Mouse (Mus musculus): Measurements from ENCODE around the gene Glb1. TPM values are rescaled to one million over a fixed set of nuclear protein-coding genes. Genes with fewer than 3 reads are reported as not detected.

Gene Glb1
- polyA plus RNA-seq, 1 experiment from 2014 or later = 20.9 TPM

- ATAC-seq (ENCODE audit: low FRiP score) (no peak), DNase-seq (ENCODE audit: low spot score, missing footprints) (no peak)
- Histone ChIP-seq H3K4me1 (ENCODE audit: control insufficient read depth, insufficient read depth, low read length) (no peaks in the 10 kb centered on the region), H3K36me3 (ENCODE audit: control insufficient read depth, insufficient read depth, low read length) (no peaks in the 10 kb centered on the region; the same call in 1 of the 2 replicates), H3K27me3 (ENCODE audit: control insufficient read depth, insufficient read depth, low read length) (no peaks in the 10 kb centered on the region), H3K4me2 (no peak overlapping the region), H3K9ac (ENCODE audit: low read length) (no peak overlapping the region), H3K27ac (ENCODE audit: low read depth, low read length) (no peak overlapping the region), H3K4me3 (ENCODE audit: low read depth, low read length) (no peak overlapping the region), H3K9me3 (ENCODE audit: control insufficient read depth, low read length) (no peaks in the 10 kb centered on the region)
- 95% methylated on average over 8 of the region's 8 CpGs for WGBS
Observed at GRCm38 (mm10) chr9:114443351-114443750, 42.5 kb downstream of the Glb1 start.

- Histone ChIP-seq H3K4me3 (ENCODE audit: low read depth, low read length) (no peak overlapping the region), H3K4me1 (ENCODE audit: control insufficient read depth, insufficient read depth, low read length) (no peaks in the 10 kb centered on the region), H3K4me2 (no peak overlapping the region), H3K9ac (ENCODE audit: low read length) (no peak overlapping the region), H3K36me3 (ENCODE audit: control insufficient read depth, insufficient read depth, low read length) (no peaks in the 10 kb centered on the region; the same call in 1 of the 2 replicates), H3K27me3 (ENCODE audit: control insufficient read depth, insufficient read depth, low read length) (no peaks in the 10 kb centered on the region), H3K9me3 (ENCODE audit: control insufficient read depth, low read length) (no peaks in the 10 kb centered on the region), H3K27ac (ENCODE audit: low read depth, low read length) (no peak overlapping the region)
- WGBS = 92% methylated on average over 8 of the region's 8 CpGs
- DNase-seq (ENCODE audit: low spot score, missing footprints) = no peak
- ATAC-seq (ENCODE audit: low FRiP score) = no peak
Observed at GRCm38 (mm10) chr9:114446887-114447286, 46.0 kb downstream of the Glb1 start.

DNA sequence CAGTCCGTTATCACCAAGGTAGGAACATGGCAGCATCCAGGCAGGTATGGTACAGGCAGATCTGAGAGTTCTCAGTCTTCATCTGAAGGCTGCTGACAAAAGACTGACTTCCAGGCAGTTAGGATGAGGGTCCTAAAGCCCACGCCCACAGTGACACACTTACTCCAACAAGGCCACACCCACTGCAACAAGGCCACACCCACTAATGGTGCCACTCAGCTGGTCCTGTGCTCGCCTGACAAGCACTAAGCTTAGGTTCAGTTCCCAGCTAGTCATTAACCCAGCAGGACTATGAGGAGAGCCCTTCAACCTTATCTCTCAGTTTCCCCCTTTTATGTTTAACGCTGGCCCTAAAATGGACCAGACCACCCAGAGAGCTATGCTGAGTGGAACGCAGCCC lies 47.8 kb downstream of the Glb1 start:
- no peak overlapping the region for H3K9ac ChIP-seq (ENCODE audit: low read length)
- no peaks in the 10 kb centered on the region for H3K4me1 ChIP-seq (ENCODE audit: control insufficient read depth, insufficient read depth, low read length)
- DNase-seq (ENCODE audit: low spot score, missing footprints) = no peak
- no peak overlapping the region for H3K4me2 ChIP-seq
- no peaks in the 10 kb centered on the region for H3K27me3 ChIP-seq (ENCODE audit: control insufficient read depth, insufficient read depth, low read length)
- H3K36me3 ChIP-seq (ENCODE audit: control insufficient read depth, insufficient read depth, low read length) = no peaks in the 10 kb centered on the region; the same call in 1 of the 2 replicates
- ATAC-seq (ENCODE audit: low FRiP score) = no peak
- no peaks in the 10 kb centered on the region for H3K9me3 ChIP-seq (ENCODE audit: control insufficient read depth, low read length)
- no peak overlapping the region for H3K4me3 ChIP-seq (ENCODE audit: low read depth, low read length)
- 85% methylated on average over 5 of the region's 5 CpGs for WGBS
- H3K27ac ChIP-seq (ENCODE audit: low read depth, low read length) = no peak overlapping the region

DNA sequence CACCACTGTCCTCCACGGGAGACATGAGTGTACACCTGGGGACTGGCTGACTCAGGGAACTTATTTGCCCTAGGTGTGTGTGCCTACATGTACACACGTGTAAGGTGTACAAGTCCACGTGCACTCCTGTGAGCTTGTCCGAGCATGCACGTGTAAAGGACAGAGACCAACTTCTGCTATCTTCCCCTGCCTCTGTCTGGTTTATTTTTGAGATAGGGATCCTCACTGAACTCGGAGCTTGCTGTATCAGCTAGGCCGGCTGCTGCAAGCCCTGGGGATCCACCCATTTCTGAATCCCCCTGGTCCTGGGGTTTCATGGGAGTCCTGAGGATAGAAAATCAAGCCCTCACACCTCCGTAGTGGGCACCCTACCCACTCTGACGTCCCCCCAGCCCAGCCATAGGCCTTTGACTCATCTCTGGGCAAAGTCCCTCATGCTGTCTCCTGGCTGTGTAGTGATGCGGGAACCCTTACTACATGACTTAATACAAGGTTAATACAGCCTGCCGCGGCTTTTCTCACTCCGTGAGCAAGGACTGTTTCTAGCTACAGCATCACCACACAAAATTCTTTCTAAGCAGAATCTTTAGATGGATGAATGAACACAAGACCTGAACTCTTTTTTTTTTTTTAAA lies 48.4 kb downstream of the Glb1 start:
- WGBS = 89% methylated on average over 13 of the region's 13 CpGs
- ATAC-seq (ENCODE audit: low FRiP score) = no peak
- Histone ChIP-seq H3K4me1 (ENCODE audit: control insufficient read depth, insufficient read depth, low read length) (no peaks in the 10 kb centered on the region), H3K9me3 (ENCODE audit: control insufficient read depth, low read length) (no peaks in the 10 kb centered on the region), H3K4me2 (no peak overlapping the region), H3K36me3 (ENCODE audit: control insufficient read depth, insufficient read depth, low read length) (no peaks in the 10 kb centered on the region; the same call in 1 of the 2 replicates), H3K9ac (ENCODE audit: low read length) (no peak overlapping the region), H3K27me3 (ENCODE audit: control insufficient read depth, insufficient read depth, low read length) (no peaks in the 10 kb centered on the region), H3K4me3 (ENCODE audit: low read depth, low read length) (no peak overlapping the region), H3K27ac (ENCODE audit: low read depth, low read length) (no peak overlapping the region)
- no peak for DNase-seq (ENCODE audit: low spot score, missing footprints)

- no peak overlapping the region for H3K4me3 ChIP-seq (ENCODE audit: low read depth, low read length)
- no peak overlapping the region for H3K4me2 ChIP-seq
- WGBS = 89% methylated on average over 7 of the region's 7 CpGs
- H3K9ac ChIP-seq (ENCODE audit: low read length) = no peak overlapping the region
- no peaks in the 10 kb centered on the region for H3K4me1 ChIP-seq (ENCODE audit: control insufficient read depth, insufficient read depth, low read length)
- no peaks in the 10 kb centered on the region for H3K36me3 ChIP-seq (ENCODE audit: control insufficient read depth, insufficient read depth, low read length)
- no peak for DNase-seq (ENCODE audit: low spot score, missing footprints)
- H3K27ac ChIP-seq (ENCODE audit: low read depth, low read length) = no peak overlapping the region
- no peaks in the 10 kb centered on the region for H3K9me3 ChIP-seq (ENCODE audit: control insufficient read depth, low read length)
- no peaks in the 10 kb centered on the region for H3K27me3 ChIP-seq (ENCODE audit: control insufficient read depth, insufficient read depth, low read length)
- no peak for ATAC-seq (ENCODE audit: low FRiP score)
Observed at GRCm38 (mm10) chr9:114451615-114452014, 50.7 kb downstream of the Glb1 start.

DNA sequence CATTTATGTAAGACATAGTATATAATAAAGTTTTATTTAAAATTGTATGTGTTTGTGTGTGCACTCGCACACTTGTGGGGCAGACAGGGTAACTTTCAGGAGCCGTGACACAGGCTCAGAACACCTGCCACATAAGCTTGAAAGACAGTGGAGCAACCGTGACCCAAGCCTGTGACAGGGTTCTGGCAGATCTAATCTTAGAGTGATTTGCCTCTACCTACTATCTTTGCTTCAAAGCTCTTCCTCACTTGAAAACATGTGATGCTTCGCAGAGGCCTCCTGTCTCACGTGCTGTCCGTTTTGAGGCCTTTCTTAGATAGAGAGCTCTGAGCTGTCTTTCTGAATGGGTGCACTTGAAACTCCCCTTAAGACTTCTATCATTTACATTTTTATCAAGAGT lies 51.5 kb downstream of the Glb1 start:
- H3K4me3 ChIP-seq (ENCODE audit: low read depth, low read length) = no peak overlapping the region
- no peaks in the 10 kb centered on the region for H3K4me1 ChIP-seq (ENCODE audit: control insufficient read depth, insufficient read depth, low read length)
- ATAC-seq (ENCODE audit: low FRiP score) = no peak
- no peak overlapping the region for H3K4me2 ChIP-seq
- WGBS = 87% methylated on average over 6 of the region's 6 CpGs
- H3K27me3 ChIP-seq (ENCODE audit: control insufficient read depth, insufficient read depth, low read length) = no peaks in the 10 kb centered on the region
- no peak overlapping the region for H3K27ac ChIP-seq (ENCODE audit: low read depth, low read length)
- no peaks in the 10 kb centered on the region for H3K36me3 ChIP-seq (ENCODE audit: control insufficient read depth, insufficient read depth, low read length)
- H3K9me3 ChIP-seq (ENCODE audit: control insufficient read depth, low read length) = no peaks in the 10 kb centered on the region
- H3K9ac ChIP-seq (ENCODE audit: low read length) = no peak overlapping the region
- DNase-seq (ENCODE audit: low spot score, missing footprints) = no peak

GRCm38 (mm10) chr9:114455420-114455819 lies 54.5 kb downstream of the Glb1 start:
- Histone ChIP-seq H3K27ac (ENCODE audit: low read depth, low read length) (no peak overlapping the region), H3K27me3 (ENCODE audit: control insufficient read depth, insufficient read depth, low read length) (no peaks in the 10 kb centered on the region), H3K36me3 (ENCODE audit: control insufficient read depth, insufficient read depth, low read length) (no peaks in the 10 kb centered on the region), H3K9ac (ENCODE audit: low read length) (no peak overlapping the region), H3K9me3 (ENCODE audit: control insufficient read depth, low read length) (no peaks in the 10 kb centered on the region), H3K4me2 (no peak overlapping the region), H3K4me1 (ENCODE audit: control insufficient read depth, insufficient read depth, low read length) (no peaks in the 10 kb centered on the region), H3K4me3 (ENCODE audit: low read depth, low read length) (no peak overlapping the region)
- WGBS = 83% methylated on average over 2 of the region's 2 CpGs
- DNase-seq (ENCODE audit: low spot score, missing footprints) = no peak
- ATAC-seq (ENCODE audit: low FRiP score) = no peak

- no peak overlapping the region for H3K27ac ChIP-seq (ENCODE audit: low read depth, low read length)
- H3K4me3 ChIP-seq (ENCODE audit: low read depth, low read length) = no peak overlapping the region
- H3K4me1 ChIP-seq (ENCODE audit: control insufficient read depth, insufficient read depth, low read length) = no peaks in the 10 kb centered on the region
- no peak overlapping the region for H3K9ac ChIP-seq (ENCODE audit: low read length)
- no peaks in the 10 kb centered on the region for H3K9me3 ChIP-seq (ENCODE audit: control insufficient read depth, low read length)
- ATAC-seq (ENCODE audit: low FRiP score) (no peak), DNase-seq (ENCODE audit: low spot score, missing footprints) (no peak)
- H3K27me3 ChIP-seq (ENCODE audit: control insufficient read depth, insufficient read depth, low read length) = no peaks in the 10 kb centered on the region
- H3K36me3 ChIP-seq (ENCODE audit: control insufficient read depth, insufficient read depth, low read length) = no peaks in the 10 kb centered on the region
- WGBS = 86% methylated on average over 3 of the region's 3 CpGs
- no peak overlapping the region for H3K4me2 ChIP-seq
Observed at GRCm38 (mm10) chr9:114458436-114458835, 57.6 kb downstream of the Glb1 start.

- Histone ChIP-seq H3K36me3 (ENCODE audit: control insufficient read depth, insufficient read depth, low read length) (no peaks in the 10 kb centered on the region; the same call in 1 of the 2 replicates), H3K4me1 (ENCODE audit: control insufficient read depth, insufficient read depth, low read length) (0 out of 2 replicates have a peak, but pooled peaks cover 2% of the 10 kb centered on the region), H3K4me3 (ENCODE audit: low read depth, low read length) (no peak overlapping the region), H3K27ac (ENCODE audit: low read depth, low read length) (no peak overlapping the region), H3K9ac (ENCODE audit: low read length) (no peak overlapping the region), H3K9me3 (ENCODE audit: control insufficient read depth, low read length) (no peaks in the 10 kb centered on the region), H3K4me2 (no peak overlapping the region), H3K27me3 (ENCODE audit: control insufficient read depth, insufficient read depth, low read length) (no peaks in the 10 kb centered on the region)
- ATAC-seq (ENCODE audit: low FRiP score) (no peak), DNase-seq (ENCODE audit: low spot score, missing footprints) (no peak)
- WGBS = 96% methylated on average over 7 of the region's 7 CpGs
Observed at GRCm38 (mm10) chr9:114462569-114462968, 61.7 kb downstream of the Glb1 start.

All from midbrain, embryonic 11.5 days (tissue).